Mouse (Mus musculus): ENCODE results near the gene Cryge. TPM values are rescaled to one million over a fixed set of nuclear protein-coding genes. Genes with fewer than 3 reads are reported as not detected.

The Cryge gene
- total RNA-seq, 2 experiments from 2014 or later: not detected

- intact Hi-C loops (cut with DNase I): no loop called here
- no peak for DNase-seq (ENCODE audit: extremely low spot score in 1 of 2, low spot score in 2 of 2)
Observed at GRCm38 (mm10) chr1:65035513-65035912, 15.4 kb downstream of the Cryge start.

- DNase-seq (ENCODE audit: extremely low spot score in 1 of 2, low spot score in 2 of 2): no peak
- intact Hi-C loops (cut with DNase I): no loop called here
Observed at GRCm38 (mm10) chr1:65032641-65033040, 18.3 kb downstream of the Cryge start, which contains the start of gene Akr1cl. Gene Akr1cl (minus strand): TSS chr1:65032759.

- intact Hi-C loops (cut with DNase I): no loop called here
- DNase-seq (ENCODE audit: extremely low spot score in 1 of 2, low spot score in 2 of 2): no peak
Observed at GRCm38 (mm10) chr1:65028206-65028605, 22.7 kb downstream of the Cryge start.

- intact Hi-C loops (cut with DNase I): loop anchor here (5.0 kb wide), 1 partner anchor 295 kb away; no protein-coding TSS in a partner anchor
- no peak for DNase-seq (ENCODE audit: extremely low spot score in 1 of 2, low spot score in 2 of 2)
Observed at GRCm38 (mm10) chr1:65012726-65013125, 38.2 kb downstream of the Cryge start.

GRCm38 (mm10) chr1:65010153-65010552 is 40.8 kb downstream of the Cryge start:
- intact Hi-C loops (cut with DNase I): loop anchor here (5.0 kb wide), 1 partner anchor 293 kb away; no protein-coding TSS in a partner anchor

GRCm38 (mm10) chr1:65005575-65005974 is 45.4 kb downstream of the Cryge start:
- intact Hi-C loops (cut with DNase I): loop anchor here (10.0 kb wide), 1 partner anchor 391 kb away; the partner anchor contains the start of gene Mettl21a
- DNase-seq (ENCODE audit: extremely low spot score in 1 of 2, low spot score in 2 of 2): no peak

More at GRCm38 (mm10) chr1:65010153-65010552, 40.8 kb downstream of the Cryge start:
- peak; percentile 61 to 65 for DNase-seq (ENCODE audit: extremely low spot score in 1 of 2, low spot score in 2 of 2)

DNA sequence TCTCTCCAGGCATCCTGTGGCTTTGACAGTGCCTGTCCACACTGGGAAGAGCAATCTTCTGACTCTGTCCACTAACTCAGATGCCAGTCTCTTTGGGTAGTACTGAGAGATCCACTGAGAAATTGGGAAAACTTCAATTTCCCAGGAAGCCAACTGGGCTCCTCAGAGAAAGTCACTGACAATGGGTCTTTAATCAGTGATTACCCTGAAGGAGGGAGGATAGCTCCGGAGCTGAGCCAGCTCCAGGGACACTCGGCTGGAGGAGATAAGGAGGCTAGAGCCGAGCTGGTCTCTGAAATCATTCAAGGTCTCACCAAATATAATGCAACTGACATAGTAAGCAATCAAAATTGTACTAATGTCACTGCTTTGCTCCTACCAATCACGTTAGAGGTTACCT is 46.4 kb downstream of the Cryge start:
- intact Hi-C loops (cut with DNase I): loop anchor here (10.0 kb wide), 1 partner anchor 390 kb away; the partner anchor contains the start of gene Mettl21a
- no peak for DNase-seq (ENCODE audit: extremely low spot score in 1 of 2, low spot score in 2 of 2)

Other genes starting within 250 kb of the Cryge start
- gene Plekhm3, start 94.3 kb downstream of the Cryge start, total RNA-seq (2021): 10 to 100 TPM; 27.1 to 32.2 TPM
- not detected for gene Akr1cl, start 18.4 kb downstream of the Cryge start, total RNA-seq (2021)
- gene Crygd, start 12.3 kb upstream of the Cryge start, total RNA-seq (2021): not detected
- gene Crygc, start 22.5 kb upstream of the Cryge start, total RNA-seq (2021): not detected
- gene Crygb, start 31.1 kb upstream of the Cryge start, total RNA-seq (2021): not detected
- gene Cryga, start 52.2 kb upstream of the Cryge start, total RNA-seq (2021): 1 to 10 TPM in 1 of 2 experiments, under 1 TPM in 1; 0.67 to 2.5 TPM
- 1 to 10 TPM; 1.4 to 1.7 TPM for gene Gm28845, start 68.4 kb upstream of the Cryge start, total RNA-seq (2021)
- gene D630023F18Rik, start 72.1 kb upstream of the Cryge start, total RNA-seq (2021): 10 to 100 TPM; 15.1 to 18.3 TPM
- gene Idh1, start 135.4 kb upstream of the Cryge start, total RNA-seq (2021): 100 to 1,000 TPM; 119 to 143 TPM
- 10 to 100 TPM; 39.9 to 42.3 TPM for gene Pikfyve, start 135.5 kb upstream of the Cryge start, total RNA-seq (2021)
- gene Pth2r, start 230.9 kb upstream of the Cryge start, total RNA-seq (2021): 1 to 10 TPM; 3.3 to 4.4 TPM

All from left cerebral cortex, postnatal 10 days (tissue).